Mouse (Mus musculus): ENCODE results near the gene Mcm6. TPM values are rescaled to one million over a fixed set of nuclear protein-coding genes. Genes with fewer than 3 reads are reported as not detected.

Mcm6 gene
- polyA plus RNA-seq, 1 experiment from 2014 or later = 110 TPM

- peaks cover 19% of the 10 kb centered on the region for H3K36me3 ChIP-seq
- no peak for ATAC-seq (replicated peaks)
- WGBS = 92% methylated on average over 8 of the region's 8 CpGs
These were observed 75.2 kb downstream of the Mcm6 start for GRCm38 (mm10) chr1:128284157-128284690.

GRCm38 (mm10) chr1:128282924-128283323, 76.5 kb downstream of the Mcm6 start:
- Histone ChIP-seq H3K36me3 (peaks cover 29% of the 10 kb centered on the region), H3K4me1 (no peaks in the 10 kb centered on the region), H3K4me3 (no peak overlapping the region), H3K4me2 (replicated peaks) (no peak overlapping the region), H3K27ac (replicated peaks) (no peak overlapping the region), H3K9ac (replicated peaks) (no peak overlapping the region), H3K9me3 (no peaks in the 10 kb centered on the region), H3K27me3 (no peaks in the 10 kb centered on the region)
- no peak for ATAC-seq (replicated peaks)
- WGBS = 95% methylated on average over 3 of the region's 3 CpGs

More at GRCm38 (mm10) chr1:128284157-128284690, 75.2 kb downstream of the Mcm6 start:
- Histone ChIP-seq H3K27me3 (no peaks in the 10 kb centered on the region), H3K4me2 (replicated peaks) (no peak overlapping the region), H3K4me3 (no peak overlapping the region), H3K9ac (replicated peaks) (no peak overlapping the region), H3K4me1 (no peaks in the 10 kb centered on the region), H3K27ac (replicated peaks) (no peak overlapping the region), H3K9me3 (no peaks in the 10 kb centered on the region)

- Histone ChIP-seq H3K9me3 (no peaks in the 10 kb centered on the region), H3K27ac (replicated peaks) (no peak overlapping the region), H3K4me2 (replicated peaks) (no peak overlapping the region), H3K4me1 (no peaks in the 10 kb centered on the region), H3K9ac (replicated peaks) (no peak overlapping the region), H3K27me3 (no peaks in the 10 kb centered on the region), H3K36me3 (peaks cover 41% of the 10 kb centered on the region), H3K4me3 (no peak overlapping the region)
- WGBS = 95% methylated on average over 3 of the region's 3 CpGs
- ATAC-seq (replicated peaks) = no peak
These were observed 77.7 kb downstream of the Mcm6 start for GRCm38 (mm10) chr1:128281753-128282152.

Other genes with a start within 250 kb of the Mcm6 start
- gene Ubxn4, start 115.7 kb downstream of the Mcm6 start, polyA plus RNA-seq (2015; fragmentation: Nextera tagmentation; extraction: Ambion mirVana) = 70.7 and 74.0 TPM in 2 replicates
- 0.10 and 0.15 TPM in 2 replicates for gene Lct, start 31.3 kb downstream of the Mcm6 start, polyA plus RNA-seq (2015; fragmentation: Nextera tagmentation; extraction: Ambion mirVana)
- 137 and 141 TPM in 2 replicates for gene Dars, start 57.7 kb upstream of the Mcm6 start, polyA plus RNA-seq (2015; fragmentation: Nextera tagmentation; extraction: Ambion mirVana)
- gene Cxcr4, start 232.6 kb upstream of the Mcm6 start, polyA plus RNA-seq (2015; fragmentation: Nextera tagmentation; extraction: Ambion mirVana) = 10.7 and 11.0 TPM in 2 replicates

Measured in forebrain, embryonic 15.5 days (tissue).